Mouse (Mus musculus) intestine, embryonic 14.5 days (tissue): Measurements from ENCODE around the gene Tigar. TPM values are rescaled to one million over a fixed set of nuclear protein-coding genes. Genes with fewer than 3 reads are reported as not detected.

ENCODE experiments used
- ATAC-seq: fragments of 200-750 bp; cut with Nextera tagmentation; replicated peaks from 2 replicates; pipeline ENCODE4 v1.8.0; 2017; ENCODE audit warnings: low read depth, moderate number of reproducible peaks, moderate TSS enrichment, moderate library complexity; ENCODE audit not compliant: low FRiP score, low TSS enrichment
- DNase-seq: peaks from one replicate; pipeline ENCODE4 v3.0.0-alpha.2; 2018; ENCODE audit warnings: low spot score
- H3K27ac ChIP-seq: fragments of 300-500 bp; sonication (generic); 2 replicates; pipeline ENCODE4 v1.5.1; 2014; ENCODE audit warnings: low read depth, mild to moderate bottlenecking, control low read depth
- H3K27me3 ChIP-seq: fragments of 300-500 bp; sonication (generic); replicated peaks from 2 replicates; pipeline ENCODE4 v1.6.1; 2014; ENCODE audit warnings: low read length, control low read depth; ENCODE audit not compliant: control insufficient read depth, insufficient read depth
- H3K36me3 ChIP-seq: fragments of 300-500 bp; sonication (generic); 2 replicates; pipeline ENCODE4 v1.6.1; 2014; ENCODE audit warnings: low read length, control low read depth; ENCODE audit not compliant: control insufficient read depth, insufficient read depth
- H3K4me1 ChIP-seq: fragments of 300-500 bp; sonication (generic); replicated peaks from 2 replicates; pipeline ENCODE4 v1.6.1; 2014; ENCODE audit warnings: low read length, control low read depth, mixed read lengths; ENCODE audit not compliant: control insufficient read depth, insufficient read depth
- H3K4me2 ChIP-seq: fragments of 300-500 bp; sonication (generic); 2 replicates; pipeline ENCODE4 v1.6.1; 2014; ENCODE audit warnings: low read length
- H3K4me3 ChIP-seq: fragments of 300-500 bp; sonication (generic); 2 replicates; pipeline ENCODE4 v1.5.1; 2014; ENCODE audit warnings: low read depth, low read length, control low read depth, mixed read lengths
- H3K9ac ChIP-seq: fragments of 300-500 bp; sonication (generic); 2 replicates; pipeline ENCODE4 v1.6.1; 2014; ENCODE audit warnings: mild to moderate bottlenecking, low read length
- H3K9me3 ChIP-seq: fragments of 300-500 bp; sonication (generic); 2 replicates; pipeline ENCODE4 v1.6.1; 2016; ENCODE audit warnings: low read length, control low read depth; ENCODE audit not compliant: control insufficient read depth
- WGBS: fragments of 180-500 bp; shearing (Covaris S2); extraction: QIAGEN DNeasy Blood & Tissue Kit; methylation state at CpG from one replicate; pipeline ENCODE4 v1.1.7; 2014; 5-methylcytosine and 5-hydroxymethylcytosine counted together
- polyA plus RNA-seq: library from polyadenylated mRNA; unstranded; fragments of >200 nt; fragmentation: Nextera tagmentation; extraction: Ambion mirVana; gene quantifications from 2 replicates; pipeline ENCODE4 v1.2.1, GENCODE M21; 2014

Tigar gene
- polyA plus RNA-seq, 1 experiment from 2014 or later: 4.4 TPM

DNA sequence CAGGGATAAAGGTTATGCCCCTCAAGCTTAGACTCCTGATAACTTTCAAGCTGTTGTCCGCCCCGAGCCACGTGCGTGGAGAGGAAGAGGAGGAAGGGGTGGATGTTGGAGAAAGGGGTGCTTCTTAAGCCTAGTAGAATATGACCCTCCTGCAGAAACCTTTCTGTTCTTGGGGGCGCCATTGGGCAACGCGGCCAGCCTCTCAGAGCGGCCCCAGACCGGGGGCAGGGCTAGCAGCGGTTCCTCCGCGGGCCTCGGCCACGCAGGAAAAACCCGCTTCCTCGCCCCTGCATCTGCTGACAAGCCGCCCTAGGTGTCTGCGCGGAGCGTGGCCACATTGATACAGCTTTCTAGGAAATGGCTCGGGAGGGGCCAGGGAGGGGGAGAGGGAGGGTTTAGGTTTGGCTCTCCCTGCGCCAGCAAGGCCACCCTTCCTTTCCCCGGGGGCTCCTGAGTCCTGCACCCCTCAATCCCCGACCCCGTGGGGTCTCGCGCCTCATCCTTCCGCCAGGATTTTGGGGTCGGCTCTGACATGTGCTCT is 42.3 kb upstream of the Tigar start:
- Histone ChIP-seq H3K4me1 (peaks cover 28% of the 10 kb centered on the region), H3K27me3 (no peaks in the 10 kb centered on the region), H3K4me2 (peak overlapping the region; percentile 93), H3K27ac (peak overlapping the region; percentile 95), H3K9me3 (no peaks in the 10 kb centered on the region), H3K36me3 (peaks cover 14% of the 10 kb centered on the region; the same call in 1 of the 2 replicates), H3K9ac (peak overlapping the region; percentile 58), H3K4me3 (peak overlapping the region; percentile 43)
- WGBS: under 1% methylated on average over 28 of the region's 29 CpGs
- peak; percentile 84 for DNase-seq
- peak; percentile 3; the same call in 1 of the 2 replicates for ATAC-seq

- ATAC-seq (peak; percentile 51), DNase-seq (peak; percentile 85)
- Histone ChIP-seq H3K36me3 (peaks cover 21% of the 10 kb centered on the region; the same call in 1 of the 2 replicates), H3K4me1 (peaks cover 31% of the 10 kb centered on the region), H3K4me3 (peak overlapping the region; percentile 92), H3K9ac (peak overlapping the region; percentile 97), H3K9me3 (no peaks in the 10 kb centered on the region), H3K27ac (peak overlapping the region; percentile 95), H3K4me2 (peak overlapping the region; percentile 93), H3K27me3 (no peaks in the 10 kb centered on the region)
- under 1% methylated on average over 33 of the region's 34 CpGs for WGBS
These were observed 41.6 kb upstream of the Tigar start for GRCm38 (mm10) chr6:127150663-127151564.

GRCm38 (mm10) chr6:127149944-127150662 is 40.7 kb upstream of the Tigar start:
- WGBS: under 1% methylated on average over 38 of the region's 38 CpGs
- H3K27ac ChIP-seq: peak overlapping the region; percentile 95
- no peaks in the 10 kb centered on the region for H3K27me3 ChIP-seq
- H3K4me3 ChIP-seq: peak overlapping the region; percentile 92
- peaks cover 34% of the 10 kb centered on the region for H3K4me1 ChIP-seq
- H3K9ac ChIP-seq: peak overlapping the region; percentile 97
- DNase-seq (peak; percentile 83), ATAC-seq (no peak)
- H3K36me3 ChIP-seq: peaks cover 28% of the 10 kb centered on the region
- peak overlapping the region; percentile 93 for H3K4me2 ChIP-seq
- H3K9me3 ChIP-seq: no peaks in the 10 kb centered on the region

- H3K9me3 ChIP-seq: no peaks in the 10 kb centered on the region
- H3K4me1 ChIP-seq: peaks cover 34% of the 10 kb centered on the region
- DNase-seq: peak; percentile 83
These were observed 40.1 kb upstream of the Tigar start for GRCm38 (mm10) chr6:127149303-127149943.

GRCm38 (mm10) chr6:127148526-127149302 is 39.4 kb upstream of the Tigar start:
- Histone ChIP-seq H3K4me1 (peaks cover 29% of the 10 kb centered on the region), H3K27me3 (no peaks in the 10 kb centered on the region), H3K4me3 (peak overlapping the region; percentile 92), H3K4me2 (peak overlapping the region; percentile 93), H3K9ac (peak overlapping the region; percentile 97), H3K27ac (peak overlapping the region; percentile 95), H3K36me3 (peaks cover 42% of the 10 kb centered on the region), H3K9me3 (no peaks in the 10 kb centered on the region)
- DNase-seq (no peak), ATAC-seq (no peak)
- WGBS: 7% methylated on average over 20 of the region's 20 CpGs

More at GRCm38 (mm10) chr6:127149303-127149943, 40.1 kb upstream of the Tigar start:
- peak overlapping the region; percentile 97 for H3K9ac ChIP-seq
- peak overlapping the region; percentile 92 for H3K4me3 ChIP-seq
- ATAC-seq: no peak
- peak overlapping the region; percentile 95 for H3K27ac ChIP-seq
- H3K36me3 ChIP-seq: peaks cover 35% of the 10 kb centered on the region
- under 1% methylated on average over 30 of the region's 30 CpGs for WGBS
- no peaks in the 10 kb centered on the region for H3K27me3 ChIP-seq
- peak overlapping the region; percentile 93 for H3K4me2 ChIP-seq

- Histone ChIP-seq H3K4me3 (peak overlapping the region; percentile 92; the same call in 1 of the 2 replicates), H3K27me3 (no peaks in the 10 kb centered on the region), H3K27ac (peak overlapping the region; percentile 55; the same call in 1 of the 2 replicates), H3K36me3 (peaks cover 53% of the 10 kb centered on the region), H3K4me1 (peaks cover 26% of the 10 kb centered on the region), H3K9me3 (no peaks in the 10 kb centered on the region), H3K4me2 (peak overlapping the region; percentile 93), H3K9ac (no peak overlapping the region)
- ATAC-seq (no peak), DNase-seq (peak; percentile 95)
- WGBS: 1% methylated on average over 4 of the region's 4 CpGs
These were observed 38.3 kb upstream of the Tigar start for GRCm38 (mm10) chr6:127147665-127148064.

DNA sequence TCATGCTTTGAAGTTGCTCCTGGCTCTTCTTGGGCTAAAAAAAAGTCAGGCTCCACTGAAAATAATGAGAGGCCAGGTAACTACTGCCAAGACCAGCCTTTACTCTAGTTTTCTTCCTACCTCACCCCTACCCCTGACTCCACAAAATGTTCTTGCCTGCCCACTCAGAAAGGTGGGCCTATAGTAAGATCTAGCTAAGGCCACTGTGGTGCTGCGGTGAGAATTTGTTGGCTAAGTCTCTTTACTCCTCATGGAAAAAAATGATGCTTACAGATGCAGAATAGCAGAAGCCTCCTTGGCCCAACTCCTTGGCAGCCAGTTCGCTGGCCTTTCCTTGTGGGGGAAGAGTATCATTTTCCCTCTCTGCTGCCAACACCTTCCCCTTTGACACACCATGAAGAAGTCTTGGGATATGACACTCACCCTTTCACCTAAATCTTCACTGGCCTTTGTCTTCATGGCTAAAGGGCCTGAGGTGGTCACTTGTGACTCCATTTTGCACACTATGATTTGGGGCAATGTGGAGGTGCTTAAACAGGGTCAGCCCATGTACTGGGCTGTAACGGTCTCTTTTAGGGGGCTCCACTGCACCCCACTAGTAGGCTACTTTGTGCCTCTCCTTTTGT is 37.1 kb upstream of the Tigar start:
- no peak for DNase-seq
- 84% methylated on average over 3 of the region's 3 CpGs for WGBS
- Histone ChIP-seq H3K9me3 (no peaks in the 10 kb centered on the region), H3K9ac (no peak overlapping the region; the same call in 1 of the 2 replicates), H3K36me3 (peaks cover 62% of the 10 kb centered on the region), H3K4me1 (peaks cover 25% of the 10 kb centered on the region), H3K4me3 (no peak overlapping the region), H3K27ac (peak overlapping the region; percentile 2; the same call in 1 of the 2 replicates), H3K4me2 (0 out of 2 replicates have a peak overlapping the region, but pooled peaks have one; percentile 0), H3K27me3 (no peaks in the 10 kb centered on the region)
- no peak for ATAC-seq
